Mouse (Mus musculus): ENCODE data around the gene Olfr186. TPM values are rescaled to one million over a fixed set of nuclear protein-coding genes. Genes with fewer than 3 reads are reported as not detected.
"Not testable (repeated sequence)": the region's sequence is repeated elsewhere in the genome, so short reads cannot be mapped to it uniquely, and the experiment has no call there.

Olfr186 gene
- total RNA-seq (2022): not detected

GRCm38 (mm10) chr16:59030191-59030590, at the start of gene Olfr186:
Olfr186 (minus strand) TSS chr16:59030291.
- DNase-seq: no peak

GRCm38 (mm10) chr16:59077905-59078304, 47.8 kb upstream of the Olfr186 start, which contains the start of gene Olfr190:
Olfr190 (minus strand) TSS chr16:59078005.
- DNase-seq: no peak

- DNase-seq: no peak
Observed at GRCm38 (mm10) chr16:59073520-59073919, 43.4 kb upstream of the Olfr186 start.

DNA sequence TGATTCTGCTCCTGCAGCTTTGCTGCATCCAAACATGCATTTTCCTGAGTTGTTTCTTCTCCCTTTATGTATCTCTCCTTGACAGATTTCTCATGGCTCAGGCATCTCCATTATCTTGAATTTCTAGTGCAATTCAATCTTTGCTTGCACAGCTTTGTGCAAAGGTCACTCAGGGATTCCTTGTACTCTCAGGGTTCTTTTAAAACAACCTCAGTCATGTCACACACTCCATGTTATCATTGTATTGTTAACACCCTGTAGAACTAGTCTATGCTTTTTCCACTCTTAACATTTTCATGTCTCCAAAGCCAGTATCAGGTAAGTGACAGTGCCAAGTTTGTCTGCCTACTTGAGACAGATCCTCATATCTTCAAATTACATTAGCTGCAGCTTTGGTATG, 41.7 kb upstream of the Olfr186 start:
- no peak for DNase-seq

- DNase-seq: not testable (repeated sequence)
Observed at GRCm38 (mm10) chr16:59062411-59062810, 32.3 kb upstream of the Olfr186 start.

DNA sequence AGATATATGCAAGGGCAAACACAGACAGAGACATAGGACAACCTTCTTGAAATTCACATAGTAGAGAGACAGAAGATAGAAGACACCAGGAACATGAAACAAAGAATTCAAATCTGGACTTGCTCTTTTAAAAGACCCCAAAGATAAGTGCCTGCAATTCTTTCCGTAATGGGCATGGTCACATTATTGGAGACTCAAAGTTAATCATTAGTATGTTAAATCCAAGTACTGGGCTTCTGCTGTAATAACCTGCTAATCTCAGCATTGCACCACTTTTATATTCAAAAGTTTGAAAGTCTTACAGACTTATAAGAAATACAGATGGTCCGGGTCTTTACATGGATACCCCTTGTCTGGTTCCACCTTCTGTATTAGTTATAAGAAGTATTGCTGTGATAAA, 19.2 kb upstream of the Olfr186 start:
- DNase-seq: not testable (repeated sequence)

DNA sequence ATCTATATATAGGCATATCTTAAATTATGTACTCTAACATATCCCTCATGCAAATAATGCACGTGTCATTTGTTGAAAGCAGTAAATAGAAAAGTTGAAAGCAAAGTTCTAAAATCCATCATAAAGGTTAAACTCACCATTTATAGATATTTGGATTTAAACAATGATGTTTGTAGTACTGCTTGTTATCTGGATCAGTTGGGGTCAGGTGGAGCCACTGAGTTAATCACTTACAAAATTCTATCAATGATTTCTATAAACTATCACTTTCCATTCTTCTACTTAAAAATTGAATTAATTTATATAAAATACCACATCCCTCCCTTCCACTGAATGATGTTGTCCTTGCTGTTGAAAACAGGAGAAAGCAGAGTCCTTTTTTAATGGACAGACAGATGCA, 18.8 kb upstream of the Olfr186 start:
- DNase-seq: no peak

GRCm38 (mm10) chr16:59047579-59047978, 17.5 kb upstream of the Olfr186 start:
- no peak for DNase-seq

- DNase-seq: no peak
Observed at GRCm38 (mm10) chr16:59045835-59046234, 15.7 kb upstream of the Olfr186 start.

DNA sequence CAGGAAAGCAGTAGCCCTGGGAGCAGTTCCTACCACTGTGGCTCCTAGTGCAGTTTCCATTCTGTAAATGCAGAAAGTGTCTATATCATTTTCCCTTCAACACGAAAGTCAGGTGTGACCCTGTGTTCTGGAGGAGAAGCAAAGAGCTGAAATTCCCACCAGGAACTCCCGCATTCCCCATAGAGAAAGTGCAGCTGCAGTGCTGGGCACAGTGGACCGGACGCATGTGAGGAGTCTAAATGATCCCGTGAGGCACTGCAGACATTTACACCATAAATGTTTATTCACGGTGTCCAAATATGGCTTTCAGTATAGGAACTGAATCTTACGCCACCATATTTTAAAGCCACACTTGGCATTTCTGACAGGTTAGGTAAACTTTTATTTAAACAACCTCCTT, 9.6 kb upstream of the Olfr186 start, which contains the start of gene Olfr187:
TSS of gene Olfr187 (minus strand) at position 58 of the 400 bp plus-strand sequence.
- DNase-seq: no peak

GRCm38 (mm10) chr16:59013357-59014018, 16.6 kb downstream of the Olfr186 start:
- no peak for DNase-seq

GRCm38 (mm10) chr16:59007146-59007545, 22.9 kb downstream of the Olfr186 start:
- no peak for DNase-seq

GRCm38 (mm10) chr16:58995057-58995456, 35.0 kb downstream of the Olfr186 start, which contains the start of gene Olfr183:
Olfr183 (plus strand) TSS chr16:58995357.
- DNase-seq: no peak

Other genes starting within 250 kb of the Olfr186 start
- gene Olfr173, start 230.0 kb downstream of the Olfr186 start, total RNA-seq (2022): not detected
- not detected for gene Olfr175-ps1, start 203.5 kb downstream of the Olfr186 start, total RNA-seq (2022)
- not detected for gene Olfr177, start 155.5 kb downstream of the Olfr186 start, total RNA-seq (2022)
- not detected for gene Olfr178, start 138.2 kb downstream of the Olfr186 start, total RNA-seq (2022)
- not detected for gene Olfr181, start 101.5 kb downstream of the Olfr186 start, total RNA-seq (2022)
- gene Olfr180, start 100.9 kb downstream of the Olfr186 start, total RNA-seq (2022): not detected
- not detected for gene Olfr183, start 34.9 kb downstream of the Olfr186 start, total RNA-seq (2022)
- not detected for gene Olfr187, start 9.5 kb upstream of the Olfr186 start, total RNA-seq (2022)
- gene Olfr190, start 47.7 kb upstream of the Olfr186 start, total RNA-seq (2022): not detected
- gene Olfr191, start 59.5 kb upstream of the Olfr186 start, total RNA-seq (2022): not detected
- not detected for gene Olfr193, start 81.6 kb upstream of the Olfr186 start, total RNA-seq (2022)
- gene Olfr194, start 90.8 kb upstream of the Olfr186 start, total RNA-seq (2022): not detected
- not detected for gene Olfr195, start 116.8 kb upstream of the Olfr186 start, total RNA-seq (2022)
- not detected for gene Olfr196, start 140.2 kb upstream of the Olfr186 start, total RNA-seq (2022)
- not detected for gene Olfr198, start 173.2 kb upstream of the Olfr186 start, total RNA-seq (2022)
- not detected for gene Olfr199, start 189.5 kb upstream of the Olfr186 start, total RNA-seq (2022)
- not detected for gene Olfr201, start 242.3 kb upstream of the Olfr186 start, total RNA-seq (2022)